Mouse (Mus musculus) CD4-positive, CD25-positive, alpha-beta regulatory T cell, adult 2 months (primary cell): ENCODE results near the gene Espn.

ENCODE experiments used
- DNase-seq: peaks from one replicate; pipeline ENCODE4 v3.0.0-alpha.2; 2012; ENCODE audit warnings: low read depth, low spot score

Gene Espn

DNA sequence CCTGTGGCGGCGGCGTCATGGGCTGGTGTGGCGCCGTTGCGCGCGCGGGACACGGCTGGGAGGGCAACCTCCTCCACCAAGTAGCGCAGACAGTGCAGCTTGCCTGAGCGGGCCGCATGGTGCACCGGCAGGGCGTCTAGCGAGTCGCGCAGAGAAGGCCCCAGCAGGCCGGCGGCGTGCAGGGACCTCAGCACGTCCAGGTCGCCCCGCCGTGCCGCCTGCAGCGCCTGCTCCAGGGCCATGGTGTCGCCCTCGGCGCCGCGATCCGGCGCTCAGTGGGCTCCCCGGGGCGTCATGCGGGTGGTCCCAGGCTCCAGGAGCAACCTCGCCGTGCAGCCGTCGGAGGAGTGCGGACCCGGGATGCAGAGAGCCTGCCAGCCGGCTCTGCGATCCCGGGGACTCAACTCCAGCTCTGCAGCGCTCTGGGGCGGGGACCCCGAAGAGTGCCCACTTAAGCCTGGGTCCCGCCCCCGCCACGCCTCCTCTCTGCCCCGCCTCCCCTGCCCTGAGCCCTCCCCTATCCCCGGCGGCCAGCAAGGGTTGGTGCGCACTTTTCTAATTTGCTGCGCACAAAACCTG is at the start of gene Espn:
Gene Espn, minus strand, starts transcription at position 406 of the 579 bp plus-strand sequence.
- DNase-seq = peak; percentile 49

DNA sequence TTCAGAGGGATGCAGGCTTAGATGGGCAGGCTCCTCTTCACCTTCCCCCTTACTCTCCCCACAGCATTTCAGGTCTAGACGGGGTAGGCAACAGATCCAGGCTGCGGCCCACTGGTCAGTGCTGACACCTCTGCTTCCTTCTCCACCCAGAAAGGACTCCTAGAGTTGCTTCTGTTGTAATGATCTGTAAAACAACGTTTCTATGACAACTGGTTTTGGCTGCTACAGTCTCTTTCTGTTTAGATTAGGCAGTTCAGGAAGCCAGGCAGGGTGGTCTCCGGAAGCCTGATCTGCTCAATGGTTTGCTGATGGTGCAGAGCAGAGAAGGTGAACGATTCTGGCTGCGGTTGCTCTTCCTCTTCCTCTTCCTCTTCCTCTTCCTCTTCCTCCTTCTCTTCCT is 49.3 kb upstream of the Espn start:
- DNase-seq = peak; percentile 54

GRCm38 (mm10) chr4:152199617-152200016 is 47.4 kb upstream of the Espn start:
- no peak for DNase-seq

DNA sequence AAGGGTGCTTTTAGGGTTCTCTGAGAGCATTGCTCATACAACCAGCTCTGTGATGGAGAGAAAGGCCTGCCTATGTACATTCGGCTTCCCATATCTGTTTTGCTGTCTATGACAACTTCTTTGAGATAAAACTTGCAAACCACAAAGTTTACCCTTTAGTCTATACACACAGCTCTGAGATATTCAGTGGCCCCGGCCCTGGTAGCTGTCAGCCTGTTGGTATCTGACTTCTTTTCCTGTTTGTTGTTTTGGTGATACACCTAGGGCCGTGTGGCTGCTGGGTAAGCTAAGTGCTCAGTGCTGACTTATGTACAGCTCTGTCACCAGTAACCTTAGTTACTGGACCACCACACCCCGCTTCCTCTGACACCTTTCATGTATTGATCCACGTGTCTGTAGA is 45.4 kb upstream of the Espn start:
- DNase-seq = peak; percentile 74

DNA sequence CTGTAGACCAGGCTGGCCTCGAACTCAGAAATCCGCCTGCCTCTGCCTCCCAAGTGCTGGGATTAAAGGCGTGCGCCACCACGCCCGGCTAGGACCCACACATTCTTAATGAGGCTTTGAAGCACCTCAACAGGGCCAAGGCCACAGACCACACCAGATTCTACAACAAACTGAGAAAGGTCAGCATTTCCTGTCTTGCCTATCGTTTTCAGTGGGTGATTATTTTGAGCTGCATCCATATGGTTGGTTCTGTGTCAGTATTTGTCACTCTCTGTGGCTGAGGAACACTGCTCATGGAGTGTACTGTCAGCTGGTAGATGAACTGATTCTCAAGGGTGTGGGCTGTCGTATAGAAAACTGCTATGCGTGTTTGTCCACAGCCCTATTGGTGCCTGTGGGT is 44.1 kb upstream of the Espn start:
- no peak for DNase-seq

DNA sequence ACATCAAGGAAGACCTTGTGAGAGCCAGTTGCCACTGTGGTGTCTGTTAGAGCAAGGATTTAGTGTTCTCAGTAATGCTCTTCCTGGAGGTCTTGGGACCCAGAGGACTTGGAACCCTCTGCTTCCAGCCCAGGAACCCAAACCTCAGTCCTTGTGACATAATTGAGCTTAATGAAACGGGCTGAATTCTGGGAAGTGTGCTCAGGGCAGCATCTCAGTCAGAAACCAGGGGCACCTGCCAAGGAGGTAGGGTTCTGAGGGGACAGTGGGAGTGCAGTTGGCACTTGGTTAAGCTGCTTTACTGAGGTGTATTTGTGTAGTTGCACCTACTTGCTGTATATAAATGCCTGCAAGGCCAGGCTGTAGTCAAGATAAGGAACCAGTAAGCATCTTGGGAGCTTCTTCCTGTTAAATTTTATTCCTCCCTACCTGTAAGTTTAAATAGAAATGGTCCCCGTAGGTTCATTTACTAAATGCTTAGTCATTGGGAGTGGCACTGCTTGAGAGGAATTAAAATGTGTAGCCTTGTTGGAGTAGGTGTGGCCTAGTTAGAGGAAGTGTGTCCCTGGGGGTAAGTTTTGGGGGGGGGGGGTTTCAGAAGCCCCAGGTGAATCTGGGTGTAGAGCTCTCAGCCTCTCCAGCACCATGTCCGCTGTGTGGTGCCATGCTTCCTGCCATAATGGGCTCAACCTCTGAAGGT is 42.5 kb upstream of the Espn start:
- DNase-seq = no peak

DNA sequence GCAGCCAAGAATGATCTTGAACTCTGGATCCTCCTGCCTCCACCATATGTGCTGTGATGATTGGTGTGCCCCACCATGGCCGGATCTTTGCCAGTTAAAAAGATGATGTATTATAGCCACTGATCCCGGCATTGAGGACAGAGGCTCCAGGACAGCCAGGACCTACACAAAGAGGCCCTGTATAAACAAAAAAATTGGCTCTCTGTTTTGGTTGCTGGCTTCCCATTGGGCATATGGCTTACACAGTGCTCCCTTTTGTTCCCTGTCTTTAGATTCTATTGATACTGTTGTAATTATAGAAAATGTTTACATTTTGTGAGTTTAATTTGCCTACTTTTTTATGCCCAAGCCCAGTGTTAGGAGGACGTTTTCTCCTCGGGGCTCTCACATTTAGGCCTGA is 40.4 kb upstream of the Espn start:
- DNase-seq = no peak

DNA sequence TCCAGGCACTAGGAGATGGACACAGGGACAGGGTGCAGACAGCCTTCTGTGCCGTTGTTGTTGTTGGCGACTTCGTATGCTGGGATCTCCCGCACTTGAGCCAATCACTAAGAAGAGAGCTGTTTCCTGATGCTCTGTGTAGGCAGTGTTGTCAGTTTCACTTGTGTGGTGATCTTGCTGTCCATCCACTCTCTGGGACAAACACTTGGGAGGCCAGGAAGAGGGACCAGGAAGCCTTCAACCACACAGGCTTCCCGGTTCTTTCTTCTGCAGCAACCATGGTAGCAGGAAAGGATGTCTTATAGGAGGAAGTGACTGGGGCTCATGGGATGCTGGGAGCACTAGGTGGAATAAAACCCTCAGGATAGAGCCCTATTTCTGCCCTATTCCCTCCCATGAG is 38.5 kb upstream of the Espn start:
- no peak for DNase-seq

DNA sequence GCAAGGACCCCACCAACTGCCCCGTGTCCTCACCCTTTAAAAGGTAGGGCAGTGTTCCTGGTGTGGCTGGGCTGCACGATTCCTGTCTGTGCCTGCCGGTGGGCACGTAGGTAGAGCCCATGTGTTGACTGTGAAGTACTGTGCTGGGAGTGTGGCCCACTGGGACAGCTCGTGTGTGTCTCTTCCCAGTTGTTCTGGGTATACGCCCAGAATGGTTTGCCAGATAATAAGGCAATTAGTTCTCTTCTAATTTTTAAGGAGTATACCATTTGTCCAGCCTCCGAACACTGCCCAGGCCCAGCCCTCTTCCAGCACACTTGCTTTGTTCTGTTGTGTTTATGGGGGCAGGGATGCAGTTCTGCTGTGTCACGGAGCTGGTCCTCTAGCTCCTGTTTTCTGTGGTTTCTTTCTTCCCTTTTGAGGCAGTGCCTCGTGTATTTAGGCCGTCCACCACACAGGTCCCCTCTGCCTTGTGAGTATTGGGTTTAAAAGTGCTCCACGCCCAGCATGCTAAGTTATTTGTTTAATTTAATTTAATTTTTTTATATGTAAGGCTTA is 38.0 kb upstream of the Espn start:
- DNase-seq = no peak

GRCm38 (mm10) chr4:152189691-152190090 is 37.5 kb upstream of the Espn start:
- peak; percentile 43 for DNase-seq

DNA sequence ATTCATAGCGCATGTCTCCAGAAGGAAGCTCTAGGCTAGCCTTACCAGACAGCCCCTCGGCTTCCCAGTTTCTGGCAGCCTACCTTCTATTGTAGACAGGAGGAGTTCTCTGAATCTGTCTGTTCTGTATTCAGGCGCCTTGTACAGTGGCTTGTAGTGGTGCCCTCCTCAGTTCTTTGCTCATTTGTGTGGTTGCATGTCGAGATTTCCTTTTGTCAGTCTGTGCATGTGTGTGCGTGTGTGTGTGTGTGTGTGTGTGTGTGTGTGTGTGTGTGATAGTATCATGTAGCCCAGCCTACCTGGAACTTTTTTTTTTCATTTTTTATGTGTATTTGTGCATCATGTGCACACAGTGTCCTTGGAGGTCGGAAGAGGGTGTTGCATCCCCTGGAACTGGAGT is 36.9 kb upstream of the Espn start:
- peak; percentile 61 for DNase-seq

- DNase-seq = peak; percentile 67
These were observed 36.5 kb upstream of the Espn start for GRCm38 (mm10) chr4:152188651-152189050.

DNA sequence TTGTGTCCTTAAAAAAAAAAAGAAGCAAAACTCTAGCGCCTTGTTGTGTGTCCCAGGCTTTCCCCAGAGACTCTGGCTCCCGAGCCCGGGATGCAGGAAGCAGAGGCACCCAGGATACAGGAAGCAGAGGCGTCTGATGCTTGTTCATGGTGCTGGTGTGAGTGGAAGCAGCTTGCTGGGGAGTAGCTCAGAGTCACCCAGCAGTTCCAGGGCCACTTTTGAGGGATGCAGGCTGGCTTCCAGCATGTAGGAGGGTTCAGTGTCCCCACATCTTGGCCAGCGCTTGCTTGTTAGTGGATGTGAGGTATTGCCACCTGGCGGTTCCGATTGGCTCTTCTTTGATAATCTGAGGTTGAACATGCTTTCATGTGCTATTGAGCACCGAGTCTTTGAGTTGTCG is 35.0 kb upstream of the Espn start:
- peak; percentile 28 for DNase-seq

GRCm38 (mm10) chr4:152186205-152187082 is 34.3 kb upstream of the Espn start:
- peak; percentile 57 for DNase-seq

DNA sequence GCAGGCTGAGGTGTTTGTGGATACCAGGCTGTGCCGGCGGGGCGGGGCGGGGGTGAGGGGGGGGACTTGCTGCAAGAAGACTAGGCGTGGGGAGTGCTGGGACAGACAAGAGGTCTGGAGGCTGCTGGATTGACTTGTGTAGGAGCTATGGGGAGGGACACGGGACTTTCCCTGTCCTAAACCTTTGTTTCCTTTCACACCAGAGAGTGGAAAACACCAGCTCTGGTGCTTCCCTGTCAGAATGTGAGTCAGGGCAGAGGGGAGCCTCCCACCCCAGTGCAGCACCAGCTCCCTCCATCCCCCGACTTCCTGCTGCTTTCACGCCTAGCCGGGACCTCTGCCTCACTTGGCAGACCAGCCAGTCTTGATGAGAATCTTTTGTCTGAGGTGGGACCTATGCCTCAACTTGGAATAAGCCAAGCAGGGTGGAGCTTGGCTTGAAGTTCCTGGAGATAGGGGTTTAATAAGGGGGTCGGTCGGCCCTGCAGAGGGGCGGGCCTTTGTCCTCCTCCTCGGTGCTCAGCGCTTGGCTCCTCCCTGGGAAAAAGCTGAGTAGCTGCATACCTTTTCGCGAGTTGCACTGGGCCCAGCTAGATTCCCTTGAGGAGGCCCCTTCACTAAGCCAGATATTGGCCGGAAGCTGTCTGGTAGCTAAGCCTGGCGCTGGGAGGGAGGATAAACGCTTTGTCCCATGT is 33.5 kb upstream of the Espn start:
- DNase-seq = peak; percentile 74

DNA sequence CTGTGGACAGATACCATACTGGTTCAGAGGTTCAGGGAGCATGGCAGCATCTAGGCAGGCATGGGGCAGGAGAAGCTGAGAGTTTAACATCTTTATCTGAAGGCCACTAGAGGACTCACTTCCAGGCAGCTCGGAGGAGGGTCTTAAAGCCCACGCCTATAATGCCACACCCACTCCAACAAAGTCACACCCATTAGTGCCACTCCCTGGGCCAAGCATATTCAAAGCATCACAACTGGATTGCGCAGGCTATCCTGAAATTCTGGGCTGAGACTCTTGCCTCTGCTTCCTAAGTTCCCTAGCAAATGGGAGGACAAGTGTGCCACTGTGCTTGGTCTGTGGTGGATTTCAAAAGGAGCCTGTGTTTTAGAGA is 33.0 kb upstream of the Espn start:
- DNase-seq = peak; percentile 78

GRCm38 (mm10) chr4:152184353-152185035 is 32.3 kb upstream of the Espn start:
- peak; percentile 70 for DNase-seq

DNA sequence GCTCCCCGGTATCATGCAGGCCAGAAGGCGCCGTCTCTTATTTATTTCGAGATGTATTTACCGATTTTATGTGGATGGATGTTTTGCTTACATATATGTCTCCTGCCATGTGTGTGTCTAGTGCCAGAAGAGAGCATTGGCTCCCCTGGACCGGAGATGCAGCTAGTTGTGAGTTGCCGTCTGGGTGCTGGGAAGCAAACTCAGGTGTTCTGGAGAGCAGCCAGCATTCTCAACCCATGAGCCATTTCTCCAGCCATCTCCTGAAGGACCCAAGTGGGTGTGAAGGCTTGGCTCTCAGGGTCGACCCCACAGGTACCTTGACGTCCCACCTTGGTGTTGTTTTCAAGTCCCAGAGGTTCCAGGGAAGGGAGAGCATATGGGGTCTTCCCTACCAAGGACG is 30.0 kb upstream of the Espn start:
- no peak for DNase-seq

- DNase-seq = no peak
These were observed 27.9 kb upstream of the Espn start for GRCm38 (mm10) chr4:152179946-152180660.

DNA sequence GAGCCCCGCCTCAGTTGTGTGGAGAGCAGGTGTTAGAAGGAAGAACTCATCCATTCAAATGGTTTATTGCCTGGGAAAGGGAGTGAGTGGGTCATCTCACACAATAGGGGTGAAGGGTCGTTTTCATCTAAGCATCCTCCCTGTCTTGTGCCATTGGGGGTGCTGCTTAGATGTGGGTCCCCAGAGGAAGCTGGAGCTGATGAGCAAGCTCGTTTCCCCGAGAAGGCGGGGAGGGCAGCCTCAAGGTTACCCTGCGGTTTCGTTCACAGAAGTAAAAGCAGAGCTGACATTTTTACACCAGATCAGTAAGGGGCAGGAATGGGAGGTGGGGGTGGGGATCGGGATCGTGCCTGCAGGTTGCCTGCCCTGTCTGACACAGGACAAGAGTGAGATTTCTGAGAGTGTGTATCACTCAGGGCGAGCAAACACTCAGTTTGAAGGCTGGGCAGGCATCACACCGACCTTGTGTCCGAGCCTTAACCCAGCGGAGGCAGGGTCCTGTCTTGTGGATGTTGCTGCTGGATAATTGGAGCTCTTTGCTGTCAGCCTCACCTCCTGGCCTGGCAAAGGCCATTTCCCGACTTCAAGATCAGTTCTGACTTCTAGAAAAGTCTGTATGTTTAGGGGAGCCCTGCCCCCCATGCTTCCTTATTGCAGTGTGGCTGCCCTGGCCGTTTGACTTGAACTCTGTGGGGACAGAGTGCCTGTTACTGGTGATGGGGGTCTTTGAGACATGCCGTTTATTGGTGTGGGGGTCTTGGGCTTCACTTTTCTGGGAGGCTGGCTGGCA is 26.9 kb upstream of the Espn start:
- DNase-seq = peak; percentile 64
